Mouse (Mus musculus): ENCODE measurements around the gene Ubl3. TPM values are rescaled to one million over a fixed set of nuclear protein-coding genes. Genes with fewer than 3 reads are reported as not detected.

Ubl3 gene
- total RNA-seq, 2 experiments from 2014 or later = 89.6 to 99.7 TPM

GRCm38 (mm10) chr5:148564073-148564472 is 11.5 kb upstream of the Ubl3 start:
- DNase-seq (ENCODE audit: low spot score) = no peak
- intact Hi-C loops (cut with DNase I) = no loop called here

- intact Hi-C loops (cut with DNase I) = no loop called here
- DNase-seq (ENCODE audit: low spot score) = no peak
These were observed 10.7 kb upstream of the Ubl3 start for GRCm38 (mm10) chr5:148563281-148563680.

DNA sequence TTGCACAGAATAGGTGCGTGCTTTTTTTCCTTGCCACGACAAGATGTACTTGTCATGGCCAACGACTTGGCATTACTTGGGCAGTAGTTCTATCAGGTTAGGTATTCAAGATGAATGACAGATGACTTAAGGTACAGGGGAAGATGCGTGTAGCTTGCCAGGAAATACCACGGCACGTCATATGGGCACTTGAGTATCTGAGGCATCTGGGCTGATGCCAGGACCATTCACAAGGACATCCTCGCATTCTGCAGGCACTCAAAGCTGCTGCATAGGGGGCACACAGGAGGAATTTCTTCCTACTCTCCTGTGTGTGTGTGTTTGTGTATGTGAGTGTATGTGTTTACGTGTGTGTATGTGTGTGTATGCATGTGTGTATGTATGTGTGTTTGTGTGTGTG is 9.6 kb upstream of the Ubl3 start:
- no peak for DNase-seq (ENCODE audit: low spot score)
- intact Hi-C loops (cut with DNase I) = no loop called here

DNA sequence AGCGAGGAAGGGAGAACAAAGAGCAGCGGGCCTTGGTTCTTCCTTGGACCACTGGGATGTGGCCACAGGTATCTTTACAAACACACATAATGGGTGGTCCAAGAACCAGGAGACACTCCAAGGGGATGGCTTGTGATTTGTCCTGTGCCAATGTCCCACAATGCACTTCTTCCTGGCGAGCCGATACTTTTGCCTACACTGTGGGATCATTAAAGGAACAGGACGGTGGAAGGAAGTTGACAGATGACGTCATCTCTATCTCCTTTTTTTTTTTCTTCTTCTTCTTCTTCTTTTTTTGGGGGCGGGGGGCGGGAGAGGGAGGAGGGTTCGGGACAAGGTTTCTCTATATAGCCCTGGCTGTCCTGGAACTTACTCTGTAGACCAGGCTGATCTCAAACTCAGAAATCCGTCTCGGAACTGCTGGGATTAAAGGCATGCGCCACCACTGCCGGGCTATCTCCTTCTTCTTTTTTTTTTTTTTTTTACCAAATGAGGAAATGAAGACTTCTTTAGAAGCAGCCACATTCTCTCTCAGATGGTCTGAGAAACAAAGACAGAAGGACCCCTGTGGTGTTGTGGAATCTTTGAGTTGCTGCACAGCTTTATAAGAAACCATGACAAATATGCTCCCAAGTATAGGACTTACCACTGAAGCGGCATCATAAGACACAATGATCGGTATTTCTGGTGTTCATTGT is 6.8 kb upstream of the Ubl3 start:
- no peak for DNase-seq (ENCODE audit: low spot score)
- intact Hi-C loops (cut with DNase I) = no loop called here

DNA sequence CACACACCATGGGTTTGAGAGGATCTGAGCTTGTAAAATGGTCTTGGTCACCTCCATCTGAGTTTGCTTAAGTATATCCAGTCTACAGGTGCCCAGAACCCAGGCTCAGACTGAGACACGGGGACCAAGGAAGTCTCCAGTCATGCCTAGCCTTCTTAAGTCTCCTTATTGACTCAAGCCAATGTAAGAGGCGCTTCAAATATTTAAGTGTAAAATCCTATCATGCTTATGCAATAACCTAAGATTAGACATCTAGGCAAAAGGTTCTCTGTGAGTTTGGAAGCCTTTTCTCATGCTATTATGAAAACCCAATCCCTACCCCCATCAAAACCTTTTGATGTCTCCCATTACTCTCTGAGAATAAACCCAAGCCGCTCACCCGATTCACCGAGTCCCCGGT is 5.9 kb upstream of the Ubl3 start:
- intact Hi-C loops (cut with DNase I) = no loop called here
- DNase-seq (ENCODE audit: low spot score) = no peak

DNA sequence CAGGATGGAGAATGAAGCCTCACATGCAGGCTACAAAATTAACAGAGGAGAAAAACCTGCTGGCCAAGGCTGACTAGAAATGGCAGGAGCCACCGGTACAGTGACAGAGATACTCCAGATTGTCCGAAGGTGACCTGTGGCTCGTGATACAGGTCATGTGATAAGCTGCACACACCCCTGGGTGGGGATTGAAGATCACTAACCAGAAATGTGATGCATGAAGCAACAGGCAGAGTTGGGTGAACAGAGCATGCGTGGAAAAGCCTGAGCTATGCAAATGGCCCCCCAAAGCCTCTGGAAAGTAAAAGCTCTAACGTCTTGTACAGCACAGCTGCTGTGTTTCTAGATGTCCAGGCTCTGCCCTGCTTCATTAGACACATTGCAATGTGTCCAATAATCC is 3.9 kb upstream of the Ubl3 start:
- no peak for DNase-seq (ENCODE audit: low spot score)
- intact Hi-C loops (cut with DNase I) = no loop called here

GRCm38 (mm10) chr5:148555156-148555555 is 2.6 kb upstream of the Ubl3 start:
- intact Hi-C loops (cut with DNase I) = no loop called here
- DNase-seq (ENCODE audit: low spot score) = no peak

DNA sequence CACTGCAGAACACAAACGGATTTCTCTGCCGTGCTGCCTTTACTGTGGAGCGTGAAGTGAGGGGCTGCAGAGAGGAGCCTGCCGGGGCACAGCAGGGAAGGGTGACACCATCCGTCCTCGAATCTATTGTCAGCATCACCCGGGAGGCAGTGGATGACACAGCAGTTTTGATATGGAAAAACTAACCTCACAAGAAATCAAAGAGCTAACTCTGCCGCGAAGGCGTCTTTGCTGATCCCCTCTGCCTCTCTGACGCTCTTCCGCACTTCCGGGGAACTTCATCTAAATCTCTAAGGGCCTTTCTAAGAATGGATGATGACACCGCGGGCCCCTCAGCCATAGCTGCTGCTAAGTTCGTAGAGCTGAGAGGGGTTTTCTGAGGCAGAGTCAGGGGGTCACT is 2.1 kb upstream of the Ubl3 start:
- intact Hi-C loops (cut with DNase I) = loop anchor here (5.0 kb wide), 2 partner anchors 78 to 212 kb away; no protein-coding TSS in a partner anchor
- DNase-seq (ENCODE audit: low spot score) = no peak

DNA sequence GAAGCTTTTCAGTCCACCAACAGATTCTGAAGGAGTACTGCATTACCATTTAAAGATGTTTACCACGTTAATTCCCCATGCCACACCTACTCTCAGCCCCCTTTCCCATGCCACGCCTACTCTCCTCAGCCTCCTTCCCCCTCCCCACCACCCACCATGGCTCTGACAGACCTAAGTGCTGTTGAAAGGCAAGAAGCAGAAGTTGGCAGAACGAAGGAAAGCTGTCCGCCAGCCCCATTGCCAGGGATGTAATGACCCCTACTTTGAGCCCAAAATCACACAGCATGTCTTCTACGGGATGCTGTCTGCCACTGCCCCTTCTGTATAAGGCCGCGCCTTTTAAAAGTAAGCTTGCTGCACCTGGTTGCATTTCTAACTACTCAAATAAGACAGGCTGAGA is 1.7 kb upstream of the Ubl3 start:
- no peak for DNase-seq (ENCODE audit: low spot score)
- intact Hi-C loops (cut with DNase I) = loop anchor here (5.0 kb wide), 2 partner anchors 78 to 212 kb away; no protein-coding TSS in a partner anchor

DNA sequence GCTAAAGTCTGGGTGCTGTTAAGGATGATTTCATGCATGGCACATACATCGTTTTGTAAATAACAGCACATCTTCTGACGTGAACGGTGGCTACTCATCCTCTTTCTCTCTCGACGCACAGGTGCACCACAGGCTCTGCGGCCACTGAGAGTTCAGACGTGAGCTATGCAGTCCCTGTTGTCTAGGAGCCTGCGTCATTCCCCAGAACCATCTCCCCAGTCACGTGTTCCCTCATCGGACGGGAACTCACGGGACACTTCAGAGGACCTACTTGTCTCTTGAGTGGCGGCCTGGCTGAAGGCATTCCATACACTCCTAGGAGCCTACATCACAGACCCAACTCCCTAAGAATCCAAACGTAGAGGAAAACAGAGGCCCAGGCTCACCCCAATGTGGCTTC is 1.1 kb upstream of the Ubl3 start:
- DNase-seq (ENCODE audit: low spot score) = no peak
- intact Hi-C loops (cut with DNase I) = loop anchor here (5.0 kb wide), 2 partner anchors 79 to 211 kb away; no protein-coding TSS in a partner anchor

DNA sequence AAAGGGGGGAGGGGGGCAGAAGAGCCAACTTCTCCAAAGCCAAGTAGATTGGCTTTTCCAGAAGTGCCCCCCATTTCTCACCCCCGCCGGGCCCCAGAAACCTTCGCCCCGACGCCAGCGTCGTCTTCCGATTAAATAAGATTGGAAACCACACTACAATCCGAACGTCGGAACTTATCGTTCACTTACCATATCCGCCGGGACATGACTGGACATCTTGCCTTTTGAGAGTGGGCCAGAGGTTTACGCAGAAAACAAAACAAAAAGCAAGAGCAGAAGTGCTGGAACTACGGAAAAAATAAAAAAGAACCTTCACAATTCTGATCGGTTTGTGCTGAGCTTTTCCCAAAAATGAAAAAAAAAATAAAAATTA is 839 bp downstream of the Ubl3 start:
- intact Hi-C loops (cut with DNase I) = loop anchor here (2.0 to 5.0 kb wide), 3 partner anchors 81 to 209 kb away; no protein-coding TSS in a partner anchor
- no peak for DNase-seq (ENCODE audit: low spot score)

DNA sequence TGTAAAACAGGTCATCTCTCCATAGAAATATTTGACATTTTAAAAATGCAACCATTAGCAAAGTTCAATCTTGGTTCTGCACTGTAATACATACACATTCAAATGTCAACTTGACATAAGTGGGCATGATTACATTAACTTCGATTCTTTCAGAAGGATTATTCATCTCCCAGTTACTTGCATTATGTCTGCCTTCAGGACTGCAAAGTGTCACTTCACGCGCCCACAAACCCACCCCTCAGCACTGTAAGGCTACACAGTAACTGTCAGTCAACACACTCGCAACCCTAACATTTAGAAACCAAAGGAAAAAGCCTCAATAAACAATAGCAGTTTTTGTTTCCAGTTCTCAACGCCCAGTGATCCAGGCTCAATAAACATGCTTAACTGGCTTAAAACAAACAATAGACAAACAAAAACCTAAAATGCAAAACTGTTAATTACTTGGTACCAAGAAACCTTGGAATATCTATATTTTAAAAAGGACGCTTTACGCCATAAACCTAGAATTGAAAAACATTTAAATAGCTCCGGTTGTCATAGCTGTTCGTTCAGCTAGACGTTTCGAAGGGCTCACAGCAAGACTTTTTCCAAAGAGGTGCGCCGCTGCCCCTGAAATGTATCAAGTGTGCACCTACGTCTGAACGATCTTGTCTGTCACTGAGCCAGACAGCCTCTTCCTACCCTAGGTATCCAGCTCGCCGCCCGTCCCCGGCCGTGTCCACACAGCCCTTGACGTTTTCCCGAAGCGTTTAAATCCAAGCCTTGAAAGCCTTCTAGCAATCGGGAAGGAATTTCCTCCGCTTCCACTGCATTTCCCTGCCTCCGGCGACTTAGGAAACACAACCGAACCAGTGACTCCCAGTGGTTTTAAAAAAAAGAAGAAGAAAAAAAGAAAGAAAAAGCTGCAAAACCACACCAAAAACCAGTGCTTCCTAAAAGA is 1.5 kb downstream of the Ubl3 start:
- intact Hi-C loops (cut with DNase I) = loop anchor here (2.0 to 5.0 kb wide), 3 partner anchors 81 to 209 kb away; no protein-coding TSS in a partner anchor
- DNase-seq (ENCODE audit: low spot score) = no peak

DNA sequence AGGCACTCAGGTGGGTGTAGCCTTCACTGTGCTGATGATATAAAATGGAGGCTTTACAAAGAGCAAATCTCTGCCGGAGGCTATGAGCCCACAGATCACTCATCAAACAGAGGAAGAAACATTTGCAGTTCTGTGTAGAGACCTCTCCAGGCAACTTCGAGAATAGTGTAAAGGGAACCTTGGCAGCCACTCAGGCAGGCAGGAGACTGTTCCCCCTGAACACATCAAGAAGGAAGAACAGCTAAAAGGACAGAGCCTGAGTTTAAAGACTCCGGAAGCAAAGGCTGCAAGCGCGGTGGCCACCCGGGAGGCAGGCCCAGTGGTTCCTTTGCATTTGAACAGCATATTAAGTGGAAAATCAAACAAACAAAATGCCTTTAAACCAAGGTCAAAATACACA is 2.2 kb downstream of the Ubl3 start:
- intact Hi-C loops (cut with DNase I) = loop anchor here (2.0 to 5.0 kb wide), 3 partner anchors 82 to 208 kb away; no protein-coding TSS in a partner anchor
- DNase-seq (ENCODE audit: low spot score) = no peak

DNA sequence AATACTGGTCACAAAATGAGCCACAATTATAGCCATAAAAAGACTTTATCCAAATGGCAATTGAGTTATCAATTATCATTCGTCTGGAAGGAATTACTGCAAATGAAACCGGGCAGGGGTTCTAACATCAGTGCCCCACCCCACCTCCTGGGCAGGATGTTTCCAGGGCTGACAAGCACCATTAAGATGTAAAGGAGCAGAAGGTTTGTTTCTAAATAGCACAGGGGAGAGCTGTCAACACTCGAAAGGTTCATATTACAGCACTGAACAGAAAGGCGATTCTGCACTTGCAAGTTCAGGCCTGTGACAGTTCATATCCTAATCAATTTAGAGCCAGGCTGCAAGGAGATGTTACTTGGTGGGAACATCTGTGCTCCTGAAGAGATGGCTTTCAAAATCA is 3.3 kb downstream of the Ubl3 start:
- intact Hi-C loops (cut with DNase I) = loop anchor here (5.0 kb wide), 1 partner anchor 37 kb away; no protein-coding TSS in a partner anchor

GRCm38 (mm10) chr5:148548568-148548967 is 4.0 kb downstream of the Ubl3 start:
- intact Hi-C loops (cut with DNase I) = loop anchor here (1.0 to 5.0 kb wide), 2 partner anchors 36 to 245 kb away; no protein-coding TSS in a partner anchor
- DNase-seq (ENCODE audit: low spot score) = no peak

More for the DNA sequence above, 3.3 kb downstream of the Ubl3 start:
- no peak for DNase-seq (ENCODE audit: low spot score)

- intact Hi-C loops (cut with DNase I) = loop anchor here (1.0 to 5.0 kb wide), 2 partner anchors 36 to 245 kb away; no protein-coding TSS in a partner anchor
- DNase-seq (ENCODE audit: low spot score) = no peak
These were observed 4.6 kb downstream of the Ubl3 start for GRCm38 (mm10) chr5:148547870-148548456.

DNA sequence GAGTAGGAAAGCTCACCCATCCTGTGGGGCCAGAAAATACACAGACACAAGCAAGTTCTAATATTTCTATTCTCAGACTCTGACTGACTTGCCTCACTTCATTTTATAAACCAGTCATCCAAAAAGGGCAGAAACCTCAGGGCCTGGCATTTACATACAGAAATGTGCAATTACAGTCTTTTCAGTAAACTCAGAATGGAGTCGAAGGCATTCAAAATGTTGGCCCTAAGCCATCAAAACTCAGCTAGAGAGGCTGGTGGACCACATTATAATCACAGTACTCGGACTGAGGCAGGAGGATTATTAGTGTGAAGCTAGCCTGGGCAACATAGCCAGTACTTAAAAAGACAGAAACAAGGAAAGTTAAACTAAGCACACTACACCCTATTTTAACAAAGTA is 5.6 kb downstream of the Ubl3 start:
- no peak for DNase-seq (ENCODE audit: low spot score)
- intact Hi-C loops (cut with DNase I) = loop anchor here (5.0 kb wide), 1 partner anchor 35 kb away; no protein-coding TSS in a partner anchor

DNA sequence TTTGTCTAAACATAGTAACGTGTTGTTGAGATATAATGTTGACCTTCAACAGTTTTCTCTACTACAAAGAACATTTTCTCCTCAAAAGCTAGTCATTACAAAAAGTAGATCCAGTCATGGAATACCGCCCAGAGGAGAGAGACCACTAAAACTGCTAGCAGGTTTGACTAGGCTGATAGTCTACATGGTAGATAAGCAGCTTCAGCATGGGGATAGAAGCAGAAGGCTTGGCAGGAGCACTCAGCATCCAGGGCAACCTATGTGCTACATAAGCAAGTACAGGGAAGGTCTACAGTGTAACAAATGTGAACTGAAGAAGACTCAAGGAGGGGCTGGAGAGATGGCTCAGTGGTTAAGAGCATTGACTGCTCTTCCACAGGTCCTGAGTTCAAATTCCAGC is 7.9 kb downstream of the Ubl3 start:
- no peak for DNase-seq (ENCODE audit: low spot score)
- intact Hi-C loops (cut with DNase I) = loop anchor here (5.0 kb wide), 1 partner anchor 32 kb away; no protein-coding TSS in a partner anchor

- DNase-seq (ENCODE audit: low spot score) = no peak
- intact Hi-C loops (cut with DNase I) = no loop called here
These were observed 10.4 kb downstream of the Ubl3 start for GRCm38 (mm10) chr5:148542196-148542595.
